Mouse (Mus musculus): ENCODE data around the gene Gata5. TPM values are rescaled to one million over a fixed set of nuclear protein-coding genes. Genes with fewer than 3 reads are reported as not detected.
A peak's percentile ranks its signal among the peaks of the same experiment; 100 is the strongest.

Gata5 gene
- polyA plus RNA-seq, 1 experiment from 2014 or later: not detected

DNA sequence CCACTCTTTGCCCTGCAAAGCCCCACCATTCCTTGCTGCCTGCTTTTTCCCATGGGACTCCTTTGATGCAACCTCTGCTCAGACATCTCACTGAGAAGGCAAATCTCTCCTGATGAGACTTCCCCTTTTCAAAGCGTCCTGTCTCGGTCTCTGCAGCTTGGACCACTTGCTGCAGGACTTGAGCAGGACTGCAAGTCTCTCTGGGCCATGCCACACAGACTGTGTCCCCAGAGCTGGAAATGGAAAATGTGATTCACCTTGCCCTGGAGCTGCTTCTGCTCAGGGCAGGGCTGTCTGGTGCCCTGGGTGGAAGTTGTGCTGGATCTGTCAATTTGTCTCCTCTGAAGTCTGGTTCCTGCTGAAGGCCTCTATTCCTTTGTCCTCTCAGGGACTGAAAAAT, 7.7 kb upstream of the Gata5 start:
- H3K4me1 ChIP-seq: peaks cover 2% of the 10 kb centered on the region; the same call in 1 of the 2 replicates
- no peaks in the 10 kb centered on the region for H3K36me3 ChIP-seq (replicated peaks)
- no peak for ATAC-seq (replicated peaks)
- 63% methylated on average over 2 of the region's 2 CpGs for WGBS
- H3K27me3 ChIP-seq (replicated peaks): peaks cover 13% of the 10 kb centered on the region
- H3K9me3 ChIP-seq: no peaks in the 10 kb centered on the region
- H3K9ac ChIP-seq: no peak overlapping the region
- H3K4me2 ChIP-seq: no peak overlapping the region
- H3K27ac ChIP-seq: no peak overlapping the region
- H3K4me3 ChIP-seq: no peak overlapping the region

DNA sequence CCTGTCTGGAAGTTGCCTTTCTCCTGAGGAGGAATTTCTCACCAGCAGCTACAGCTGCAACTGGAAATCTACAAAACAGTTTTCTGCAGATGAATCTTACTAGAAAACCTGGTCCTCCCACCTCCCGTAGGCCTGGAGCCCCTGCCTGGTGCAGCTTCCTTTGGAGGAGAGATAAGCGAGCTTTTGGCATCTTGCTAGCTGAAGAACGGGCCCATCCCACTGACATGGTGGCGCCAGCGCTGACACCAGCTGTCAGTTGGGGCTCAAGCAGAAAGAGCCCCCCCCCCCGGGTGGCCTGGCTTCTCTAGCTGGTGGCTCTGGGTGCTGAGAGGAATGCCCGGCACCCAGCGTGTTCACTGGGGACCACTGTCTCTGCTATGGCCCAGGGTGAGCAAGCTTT, 6.7 kb upstream of the Gata5 start:
- H3K4me1 ChIP-seq: no peaks in the 10 kb centered on the region
- WGBS: 73% methylated on average over 8 of the region's 8 CpGs
- H3K9me3 ChIP-seq: no peaks in the 10 kb centered on the region
- no peaks in the 10 kb centered on the region for H3K36me3 ChIP-seq (replicated peaks)
- peaks cover 22% of the 10 kb centered on the region for H3K27me3 ChIP-seq (replicated peaks)
- H3K9ac ChIP-seq: no peak overlapping the region
- H3K27ac ChIP-seq: no peak overlapping the region
- H3K4me3 ChIP-seq: no peak overlapping the region
- no peak overlapping the region for H3K4me2 ChIP-seq
- ATAC-seq (replicated peaks): no peak

DNA sequence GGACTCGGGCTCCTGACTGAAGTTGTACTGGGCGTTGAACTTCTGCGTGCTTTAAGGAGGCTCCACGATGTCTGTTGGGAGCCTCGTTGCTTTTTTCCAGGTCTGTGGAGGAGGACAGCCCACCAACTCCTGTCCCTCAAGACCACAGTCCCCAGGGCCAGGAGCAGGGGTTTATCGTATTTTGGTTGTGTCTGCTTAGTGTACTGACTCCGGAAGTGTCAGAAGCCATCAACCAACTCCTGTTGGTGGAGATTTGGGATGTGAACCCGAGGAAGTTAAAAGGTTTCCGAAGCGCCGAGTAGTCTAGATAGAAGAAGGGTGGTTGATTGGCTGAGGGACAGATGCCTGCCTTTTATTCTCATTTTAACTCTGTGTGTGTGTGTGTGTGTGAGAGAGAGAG, 5.4 kb upstream of the Gata5 start:
- WGBS: 84% methylated on average over 11 of the region's 11 CpGs

DNA sequence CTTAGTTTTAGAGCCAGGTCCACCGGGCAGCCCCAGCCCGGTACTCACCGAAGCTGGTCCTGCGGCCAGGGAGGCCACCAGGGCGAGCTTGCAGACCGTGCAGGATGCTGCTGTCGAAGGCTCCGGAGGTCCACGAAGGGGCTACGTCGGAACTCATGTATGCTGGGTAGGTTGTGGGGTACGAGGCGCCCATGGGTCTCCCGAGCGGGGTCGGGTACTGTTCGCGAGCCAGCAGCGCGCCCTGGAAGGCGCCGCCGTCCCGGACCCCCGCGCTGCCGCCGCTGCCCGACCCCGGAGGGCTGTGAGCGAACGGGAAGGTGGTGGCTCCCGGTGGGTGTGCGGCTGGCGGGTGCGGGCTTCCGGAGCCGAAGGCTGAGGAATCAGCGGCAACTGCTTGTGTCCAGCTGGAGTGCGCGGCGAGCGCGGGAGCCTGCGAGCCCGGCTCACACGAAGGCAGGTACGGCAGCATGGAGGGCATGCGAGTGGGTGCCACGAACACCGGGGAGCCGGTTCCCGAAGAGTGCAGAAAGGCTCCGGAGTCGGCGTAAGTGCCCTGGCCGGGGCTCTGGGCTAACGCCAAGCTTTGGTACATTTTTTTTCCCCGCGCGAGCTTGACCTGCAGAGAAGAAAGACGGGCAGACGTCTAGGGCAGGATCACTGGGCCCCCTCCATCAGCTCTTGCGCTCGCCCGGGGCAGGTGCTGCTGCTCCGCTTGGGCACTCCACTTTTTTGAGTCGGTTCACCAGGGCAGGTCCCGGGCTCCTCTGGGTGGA, 535 bp downstream of the Gata5 start:
- H3K27ac ChIP-seq: no peak overlapping the region
- H3K9ac ChIP-seq: no peak overlapping the region
- peak overlapping the region; percentile 28 for H3K4me3 ChIP-seq
- no peak for ATAC-seq (replicated peaks)
- H3K9me3 ChIP-seq: no peaks in the 10 kb centered on the region
- peaks cover 63% of the 10 kb centered on the region for H3K27me3 ChIP-seq (replicated peaks)
- peaks cover 14% of the 10 kb centered on the region for H3K4me1 ChIP-seq
- H3K36me3 ChIP-seq (replicated peaks): no peaks in the 10 kb centered on the region
- H3K4me2 ChIP-seq: peak overlapping the region; percentile 47
- WGBS: under 1% methylated on average over 69 of the region's 69 CpGs

More for the DNA sequence above, 5.4 kb upstream of the Gata5 start:
- no peaks in the 10 kb centered on the region for H3K9me3 ChIP-seq
- no peak overlapping the region for H3K4me2 ChIP-seq
- no peak for ATAC-seq (replicated peaks)
- H3K27me3 ChIP-seq (replicated peaks): peaks cover 36% of the 10 kb centered on the region
- no peak overlapping the region for H3K27ac ChIP-seq
- peaks cover under 1% of the 10 kb centered on the region for H3K4me1 ChIP-seq
- H3K9ac ChIP-seq: no peak overlapping the region
- no peaks in the 10 kb centered on the region for H3K36me3 ChIP-seq (replicated peaks)
- H3K4me3 ChIP-seq: no peak overlapping the region

DNA sequence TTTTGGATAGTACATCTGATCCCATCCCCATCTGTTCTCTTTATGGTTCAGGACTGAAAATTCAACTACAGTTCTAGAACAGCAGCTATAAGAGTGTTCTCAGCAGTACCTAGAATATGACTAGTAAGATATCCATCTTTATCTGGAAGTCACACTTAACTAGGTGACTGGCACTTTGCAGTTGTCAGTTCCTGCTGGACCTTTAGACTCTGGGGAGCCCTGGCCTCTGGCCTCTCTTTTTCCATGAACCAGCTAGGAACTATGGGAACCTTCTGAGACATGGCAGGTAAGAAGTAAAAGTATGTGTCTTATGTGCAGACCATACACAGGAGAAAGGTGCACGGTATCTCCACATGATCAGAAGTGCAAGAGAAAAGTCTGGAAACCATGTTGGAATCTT, 5.0 kb downstream of the Gata5 start:
- no peak overlapping the region for H3K4me2 ChIP-seq
- H3K27ac ChIP-seq: no peak overlapping the region
- no peaks in the 10 kb centered on the region for H3K9me3 ChIP-seq
- 98% methylated on average over 1 of the region's 1 CpGs for WGBS
- peaks cover 10% of the 10 kb centered on the region for H3K4me1 ChIP-seq
- H3K27me3 ChIP-seq (replicated peaks): peaks cover 27% of the 10 kb centered on the region
- H3K4me3 ChIP-seq: no peak overlapping the region
- H3K9ac ChIP-seq: no peak overlapping the region
- no peaks in the 10 kb centered on the region for H3K36me3 ChIP-seq (replicated peaks)
- ATAC-seq (replicated peaks): no peak

DNA sequence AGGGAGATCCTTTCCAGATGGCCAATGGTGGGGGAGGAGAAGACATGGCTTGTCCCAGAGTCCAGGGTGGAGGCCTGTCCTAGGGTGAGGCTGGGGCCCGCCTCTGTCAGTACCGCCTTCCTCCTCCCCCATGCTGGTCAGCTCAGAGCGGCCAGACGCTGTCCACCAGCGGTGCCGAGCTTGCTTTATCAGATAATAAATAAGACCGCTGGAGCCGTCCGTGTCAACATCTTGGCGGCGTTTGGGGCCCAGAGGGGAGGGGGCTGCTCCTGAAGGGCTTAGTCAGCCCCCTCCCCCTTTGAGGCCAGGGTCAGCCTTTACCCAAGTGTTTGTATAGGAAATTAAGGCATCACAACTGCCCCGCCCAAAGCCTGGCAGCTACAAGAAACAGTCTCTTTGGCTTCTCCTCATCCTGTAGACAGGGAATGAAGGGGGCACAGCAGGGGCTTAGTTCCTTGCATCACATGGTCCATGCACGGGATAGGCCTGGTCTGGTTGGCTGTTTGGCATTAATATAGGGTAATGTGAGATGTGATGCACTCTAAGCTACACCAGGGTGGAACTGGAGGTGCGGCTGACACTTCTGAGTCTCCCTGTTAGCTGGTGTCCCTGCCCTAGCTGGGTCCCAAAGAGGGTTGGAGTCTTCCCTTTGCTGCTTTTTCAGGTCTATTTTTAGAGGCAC, 11.7 kb downstream of the Gata5 start:
- no peaks in the 10 kb centered on the region for H3K36me3 ChIP-seq (replicated peaks)
- H3K4me2 ChIP-seq: no peak overlapping the region
- H3K4me3 ChIP-seq: no peak overlapping the region
- no peak for ATAC-seq (replicated peaks)
- no peaks in the 10 kb centered on the region for H3K9me3 ChIP-seq
- H3K27ac ChIP-seq: no peak overlapping the region
- H3K27me3 ChIP-seq (replicated peaks): no peaks in the 10 kb centered on the region
- H3K4me1 ChIP-seq: peaks cover 4% of the 10 kb centered on the region; the same call in 1 of the 2 replicates
- no peak overlapping the region for H3K9ac ChIP-seq
- WGBS: 13% methylated on average over 14 of the region's 14 CpGs

DNA sequence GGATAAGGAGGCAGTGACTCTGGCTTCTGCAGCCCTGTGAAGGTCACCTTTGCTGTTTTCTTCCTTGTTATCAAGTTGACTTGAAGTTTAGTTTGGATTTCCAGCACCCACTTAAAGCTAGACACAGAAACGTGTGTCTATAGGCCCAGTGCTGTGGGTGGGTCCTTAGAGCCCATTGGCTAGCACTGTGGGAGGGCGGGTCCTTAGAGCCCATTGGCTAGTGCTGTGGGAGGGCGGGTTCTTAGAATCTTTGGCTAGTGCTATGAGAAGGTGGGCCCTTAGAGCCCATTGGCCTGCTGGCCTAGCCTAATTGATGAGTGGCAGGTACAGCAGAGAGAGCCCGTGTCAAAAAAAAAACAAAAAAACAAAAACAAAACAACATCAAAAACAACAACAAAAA, 14.3 kb downstream of the Gata5 start:
- Histone ChIP-seq H3K4me2 (no peak overlapping the region), H3K36me3 (replicated peaks) (no peaks in the 10 kb centered on the region), H3K4me1 (peaks cover 4% of the 10 kb centered on the region; the same call in 1 of the 2 replicates), H3K27ac (no peak overlapping the region), H3K9me3 (no peaks in the 10 kb centered on the region), H3K4me3 (no peak overlapping the region), H3K9ac (no peak overlapping the region), H3K27me3 (replicated peaks) (no peaks in the 10 kb centered on the region)
- 73% methylated on average over 4 of the region's 4 CpGs for WGBS
- ATAC-seq (replicated peaks): no peak

DNA sequence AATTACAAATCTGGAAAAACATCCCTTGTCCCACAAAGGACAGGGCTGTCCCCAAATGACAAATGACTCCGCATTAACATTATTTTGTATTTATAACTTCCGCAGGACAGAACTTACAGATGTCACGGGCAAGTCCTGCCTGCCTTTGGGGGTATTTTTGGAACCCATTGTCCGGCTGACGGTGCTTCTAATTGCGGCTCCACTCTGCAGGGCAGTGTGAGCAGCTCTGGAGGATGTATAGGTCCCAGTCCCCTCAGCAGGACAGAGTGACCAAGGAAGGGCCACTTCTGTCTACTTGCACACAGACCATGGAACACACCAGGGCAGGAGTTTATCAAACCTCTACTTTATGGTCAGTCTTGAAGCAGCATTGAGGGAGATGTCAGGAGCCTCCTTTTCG, 16.9 kb downstream of the Gata5 start:
- Histone ChIP-seq H3K4me2 (no peak overlapping the region), H3K4me1 (peaks cover under 1% of the 10 kb centered on the region; the same call in 1 of the 2 replicates), H3K36me3 (replicated peaks) (no peaks in the 10 kb centered on the region), H3K4me3 (no peak overlapping the region), H3K27me3 (replicated peaks) (no peaks in the 10 kb centered on the region), H3K27ac (no peak overlapping the region), H3K9ac (no peak overlapping the region), H3K9me3 (no peaks in the 10 kb centered on the region)
- ATAC-seq (replicated peaks): no peak
- WGBS: 87% methylated on average over 7 of the region's 7 CpGs

DNA sequence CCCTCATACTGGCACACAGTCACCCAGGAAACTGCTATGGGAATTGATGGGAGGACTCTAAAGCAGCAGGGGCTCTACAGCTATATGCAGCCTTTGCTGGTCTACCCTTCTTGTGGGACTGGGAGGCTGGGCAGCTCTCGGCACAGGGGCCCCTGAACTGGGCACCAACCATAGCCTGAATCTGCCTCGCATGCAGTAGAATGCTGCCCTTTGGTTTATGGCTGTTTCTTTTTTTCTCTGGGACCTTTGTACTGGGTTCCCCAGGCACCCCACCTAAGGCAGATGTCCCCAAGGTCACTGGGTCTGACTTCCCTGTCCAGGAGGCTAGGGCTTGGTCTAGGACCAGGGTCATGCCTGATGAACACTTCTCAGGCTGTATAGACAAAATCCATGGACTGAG, 20.2 kb downstream of the Gata5 start:
- Histone ChIP-seq H3K36me3 (replicated peaks) (no peaks in the 10 kb centered on the region), H3K27ac (no peak overlapping the region), H3K4me1 (no peaks in the 10 kb centered on the region), H3K27me3 (replicated peaks) (no peaks in the 10 kb centered on the region), H3K4me2 (no peak overlapping the region), H3K9me3 (no peaks in the 10 kb centered on the region), H3K4me3 (no peak overlapping the region), H3K9ac (no peak overlapping the region)
- 85% methylated on average over 2 of the region's 2 CpGs for WGBS
- no peak for ATAC-seq (replicated peaks)

DNA sequence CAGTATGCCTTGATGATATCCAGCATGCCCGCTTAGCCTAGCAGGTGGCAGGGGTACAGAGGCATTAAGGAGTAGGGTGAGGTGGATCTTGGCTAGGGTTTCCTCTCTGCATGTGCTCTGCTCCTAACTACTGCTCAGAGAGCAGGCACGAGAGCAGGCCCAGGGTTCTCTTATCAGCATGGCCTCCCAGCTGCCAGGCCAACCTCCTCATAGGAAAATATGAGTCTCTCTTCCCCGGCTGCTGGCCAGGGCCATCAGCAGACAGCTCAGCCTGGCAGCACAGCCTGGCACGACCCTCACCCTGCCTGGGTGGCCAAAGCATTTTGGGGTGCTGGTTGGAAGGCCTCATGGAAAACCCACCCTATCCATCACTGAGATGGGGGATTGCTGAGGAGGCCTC, 23.4 kb downstream of the Gata5 start:
- H3K9me3 ChIP-seq: no peaks in the 10 kb centered on the region
- no peak overlapping the region for H3K27ac ChIP-seq
- 80% methylated on average over 4 of the region's 4 CpGs for WGBS
- no peak overlapping the region for H3K4me2 ChIP-seq
- ATAC-seq (replicated peaks): no peak
- no peak overlapping the region for H3K4me3 ChIP-seq
- H3K27me3 ChIP-seq (replicated peaks): no peaks in the 10 kb centered on the region
- no peaks in the 10 kb centered on the region for H3K4me1 ChIP-seq
- H3K36me3 ChIP-seq (replicated peaks): no peaks in the 10 kb centered on the region
- no peak overlapping the region for H3K9ac ChIP-seq

DNA sequence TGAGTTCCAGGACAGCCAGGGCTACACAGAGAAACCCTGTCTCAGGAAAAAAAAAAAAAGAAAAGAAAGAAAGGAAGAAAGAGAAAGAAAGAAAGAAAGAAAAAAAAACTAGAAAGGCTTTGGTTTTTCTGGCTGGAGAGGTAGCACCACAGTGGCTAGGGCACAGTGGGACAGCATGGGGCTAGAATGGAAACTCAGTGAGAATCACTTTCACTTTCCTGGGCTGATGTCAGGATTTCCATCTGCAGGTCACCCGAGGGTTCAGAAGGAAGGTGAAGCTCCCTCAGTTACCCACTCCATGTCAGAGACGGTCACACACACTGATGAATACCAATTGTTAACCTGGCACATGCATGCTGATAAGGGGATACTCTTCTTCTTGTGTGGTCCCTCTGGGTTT, 26.8 kb downstream of the Gata5 start:
- no peak overlapping the region for H3K4me3 ChIP-seq
- H3K9me3 ChIP-seq: no peaks in the 10 kb centered on the region
- ATAC-seq (replicated peaks): no peak
- no peaks in the 10 kb centered on the region for H3K27me3 ChIP-seq (replicated peaks)
- no peak overlapping the region for H3K9ac ChIP-seq
- H3K36me3 ChIP-seq (replicated peaks): no peaks in the 10 kb centered on the region
- H3K4me1 ChIP-seq: no peaks in the 10 kb centered on the region
- no peak overlapping the region for H3K27ac ChIP-seq
- WGBS: 48% methylated on average over 2 of the region's 2 CpGs
- no peak overlapping the region for H3K4me2 ChIP-seq

DNA sequence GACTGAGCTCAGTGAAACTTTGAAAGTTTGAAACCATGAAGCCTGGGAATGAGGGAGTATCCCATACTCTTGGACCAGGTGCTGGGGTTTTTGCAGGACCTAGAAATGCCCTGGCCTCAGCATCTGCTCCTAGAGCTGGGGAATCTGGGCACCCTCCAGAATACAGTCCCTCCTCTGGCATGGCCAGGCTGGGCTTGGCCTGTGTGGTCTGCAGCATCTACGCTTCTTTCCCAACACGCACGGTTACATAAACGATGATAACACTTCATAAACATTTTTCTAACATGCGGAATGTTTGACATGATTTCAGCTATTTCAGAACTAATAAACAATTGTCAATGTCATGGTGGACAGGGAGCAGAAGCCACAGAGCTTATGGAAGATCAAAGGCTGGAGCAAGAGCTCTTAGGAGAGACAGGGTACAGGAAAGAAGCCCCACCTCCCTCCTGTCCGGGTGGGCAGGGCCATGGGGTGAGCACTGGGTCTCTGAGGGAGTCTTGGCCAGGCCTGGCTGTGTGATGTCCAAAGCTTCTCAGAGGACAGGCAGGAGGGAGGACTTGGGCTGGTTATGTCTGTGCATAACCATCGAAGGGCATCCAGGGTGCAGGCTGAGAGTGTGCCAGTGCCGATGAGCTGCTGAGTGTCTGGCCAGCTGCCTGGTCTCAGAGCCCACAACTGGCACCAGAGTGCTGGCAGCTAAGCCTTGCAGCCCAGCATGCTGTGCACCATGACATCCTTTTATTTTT, 27.9 kb downstream of the Gata5 start:
- Histone ChIP-seq H3K9me3 (0 out of 2 replicates have a peak, but pooled peaks cover 3% of the 10 kb centered on the region), H3K4me2 (no peak overlapping the region), H3K4me1 (no peaks in the 10 kb centered on the region), H3K27ac (no peak overlapping the region), H3K9ac (no peak overlapping the region), H3K36me3 (replicated peaks) (no peaks in the 10 kb centered on the region), H3K27me3 (replicated peaks) (no peaks in the 10 kb centered on the region), H3K4me3 (no peak overlapping the region)
- no peak for ATAC-seq (replicated peaks)
- WGBS: 86% methylated on average over 8 of the region's 8 CpGs
